In genomic region chr9:41481611-41482266, GRCm38 (mm10) we compare ENCODE assay signal across 13 mouse cellular contexts.
"Had no signal": no experiment of that assay in that cellular context is flagged by ENCODE, and none has a peak within 500 bp of the region (broad histone marks: within the 10 kb centered on the region; RNA-seq: fewer than 3 reads in every experiment).

No protein-coding gene starts in this region.

- H3K4me1 ChIP-seq: kidney, embryonic 15.5 days had no signal

- DNase-seq: kidney, postnatal 14 days; layer of hippocampus, adult 9-11 months; layer of hippocampus, postnatal 36 days; left cerebral cortex, postnatal 4 days; lung, adult 18-20 months; right cerebral cortex, adult 18-20 months; right cerebral cortex, postnatal 25 days; thymus, postnatal 4 days had no signal

- H3K4me3 ChIP-seq: kidney, embryonic 15.5 days; limb, embryonic 13.5 days; midbrain, embryonic 12.5 days had no signal

- H3K27ac ChIP-seq: kidney, embryonic 15.5 days; limb, embryonic 13.5 days; liver, embryonic 14.5 days; midbrain, embryonic 12.5 days; stomach, postnatal 0 days had no signal
